Mouse (Mus musculus) kidney, embryonic 16.5 days (tissue): ENCODE data around the gene Hipk1. TPM values are rescaled to one million over a fixed set of nuclear protein-coding genes. Genes with fewer than 3 reads are reported as not detected.

Experiments
- ATAC-seq: fragments of 200-750 bp; cut with Nextera tagmentation; 2 replicates; pipeline ENCODE4 v1.8.0; 2017; ENCODE audit warnings: moderate TSS enrichment; ENCODE audit not compliant: low FRiP score, low TSS enrichment
- H3K27ac ChIP-seq: fragments of 300-500 bp; sonication (generic); 2 replicates; pipeline ENCODE4 v1.5.1; 2014; ENCODE audit warnings: low read length
- H3K27me3 ChIP-seq: fragments of 300-500 bp; sonication (generic); 2 replicates; pipeline ENCODE4 v1.6.1; 2014; ENCODE audit warnings: low read length, control low read depth, mixed read lengths; ENCODE audit not compliant: insufficient read depth
- H3K36me3 ChIP-seq: fragments of 300-500 bp; sonication (generic); 2 replicates; pipeline ENCODE4 v1.6.1; 2014; ENCODE audit warnings: low read length, control low read depth, mixed read lengths; ENCODE audit not compliant: insufficient read depth
- H3K4me1 ChIP-seq: fragments of 300-500 bp; sonication (generic); 2 replicates; pipeline ENCODE4 v1.6.1; 2014; ENCODE audit warnings: low read length, control low read depth, mixed read lengths; ENCODE audit not compliant: insufficient read depth
- H3K4me2 ChIP-seq: fragments of 300-500 bp; sonication (generic); replicated peaks from 2 replicates; pipeline ENCODE4 v1.6.1; 2014; ENCODE audit warnings: low read depth, low read length
- H3K4me3 ChIP-seq: fragments of 300-500 bp; sonication (generic); 2 replicates; pipeline ENCODE4 v1.5.1; 2014; ENCODE audit warnings: mild to moderate bottlenecking, low read length
- H3K9ac ChIP-seq: fragments of 300-500 bp; sonication (generic); replicated peaks from 2 replicates; pipeline ENCODE4 v1.6.1; 2014; ENCODE audit warnings: low read length
- H3K9me3 ChIP-seq: fragments of 300-500 bp; sonication (generic); 2 replicates; pipeline ENCODE4 v1.6.1; 2016; ENCODE audit warnings: low read length, control low read depth
- WGBS: fragments of 180-500 bp; shearing (Covaris S2); extraction: QIAGEN DNeasy Blood & Tissue Kit; methylation state at CpG from one replicate; pipeline ENCODE4 v1.1.7; 2014; 5-methylcytosine and 5-hydroxymethylcytosine counted together
- polyA plus RNA-seq: library from polyadenylated mRNA; unstranded; fragments of >200 nt; fragmentation: Nextera tagmentation; extraction: Ambion mirVana; gene quantifications from 2 replicates; pipeline ENCODE4 v1.2.1, GENCODE M21; 2015

Gene Hipk1
- polyA plus RNA-seq, 1 experiment from 2014 or later, result 11.3 TPM

GRCm38 (mm10) chr3:103758456-103758855 lies 32.9 kb downstream of the Hipk1 start:
- H3K4me3 ChIP-seq, result no peak overlapping the region
- 84% methylated on average over 7 of the region's 7 CpGs for WGBS
- no peaks in the 10 kb centered on the region for H3K9me3 ChIP-seq
- ATAC-seq, result no peak
- H3K4me1 ChIP-seq, result no peaks in the 10 kb centered on the region
- no peaks in the 10 kb centered on the region for H3K27me3 ChIP-seq
- no peak overlapping the region for H3K9ac ChIP-seq
- no peak overlapping the region for H3K27ac ChIP-seq
- peaks cover 58% of the 10 kb centered on the region for H3K36me3 ChIP-seq
- H3K4me2 ChIP-seq, result no peak overlapping the region

- H3K27me3 ChIP-seq, result no peaks in the 10 kb centered on the region
- H3K4me1 ChIP-seq, result no peaks in the 10 kb centered on the region
- no peak overlapping the region for H3K4me2 ChIP-seq
- 90% methylated on average over 2 of the region's 2 CpGs for WGBS
- no peak for ATAC-seq
- no peak overlapping the region for H3K9ac ChIP-seq
- H3K4me3 ChIP-seq, result no peak overlapping the region
- no peaks in the 10 kb centered on the region for H3K9me3 ChIP-seq
- no peak overlapping the region for H3K27ac ChIP-seq
- H3K36me3 ChIP-seq, result peaks cover 61% of the 10 kb centered on the region
Measured at GRCm38 (mm10) chr3:103756920-103757319, 34.4 kb downstream of the Hipk1 start.

GRCm38 (mm10) chr3:103755351-103755750 lies 36.0 kb downstream of the Hipk1 start:
- no peak for ATAC-seq
- no peak overlapping the region for H3K9ac ChIP-seq
- no peaks in the 10 kb centered on the region for H3K4me1 ChIP-seq
- no peak overlapping the region for H3K4me3 ChIP-seq
- no peaks in the 10 kb centered on the region for H3K27me3 ChIP-seq
- no peak overlapping the region for H3K27ac ChIP-seq
- H3K36me3 ChIP-seq, result peaks cover 65% of the 10 kb centered on the region
- H3K9me3 ChIP-seq, result no peaks in the 10 kb centered on the region
- 81% methylated on average over 3 of the region's 3 CpGs for WGBS
- H3K4me2 ChIP-seq, result no peak overlapping the region

- no peak overlapping the region for H3K27ac ChIP-seq
- H3K4me3 ChIP-seq, result no peak overlapping the region
- no peaks in the 10 kb centered on the region for H3K27me3 ChIP-seq
- WGBS, result 90% methylated on average over 2 of the region's 2 CpGs
- no peak for ATAC-seq
- no peak overlapping the region for H3K4me2 ChIP-seq
- no peaks in the 10 kb centered on the region for H3K9me3 ChIP-seq
- no peak overlapping the region for H3K9ac ChIP-seq
- peaks cover 66% of the 10 kb centered on the region for H3K36me3 ChIP-seq
- H3K4me1 ChIP-seq, result no peaks in the 10 kb centered on the region
Measured at GRCm38 (mm10) chr3:103751558-103751957, 39.8 kb downstream of the Hipk1 start.

GRCm38 (mm10) chr3:103746711-103747110 lies 44.7 kb downstream of the Hipk1 start:
- no peak for ATAC-seq
- WGBS, result 71% methylated on average over 5 of the region's 5 CpGs
- no peak overlapping the region for H3K4me2 ChIP-seq

GRCm38 (mm10) chr3:103745001-103745770 lies 46.2 kb downstream of the Hipk1 start:
- no peak overlapping the region for H3K9ac ChIP-seq
- no peak overlapping the region for H3K4me3 ChIP-seq
- no peak overlapping the region for H3K27ac ChIP-seq
- no peaks in the 10 kb centered on the region for H3K4me1 ChIP-seq
- H3K36me3 ChIP-seq, result peaks cover 64% of the 10 kb centered on the region
- ATAC-seq, result no peak
- no peaks in the 10 kb centered on the region for H3K27me3 ChIP-seq
- no peaks in the 10 kb centered on the region for H3K9me3 ChIP-seq
- 65% methylated on average over 14 of the region's 14 CpGs for WGBS
- no peak overlapping the region for H3K4me2 ChIP-seq

More at GRCm38 (mm10) chr3:103746711-103747110, 44.7 kb downstream of the Hipk1 start:
- Histone ChIP-seq H3K4me3 (no peak overlapping the region), H3K27me3 (no peaks in the 10 kb centered on the region), H3K27ac (no peak overlapping the region), H3K9me3 (no peaks in the 10 kb centered on the region), H3K9ac (no peak overlapping the region), H3K36me3 (peaks cover 71% of the 10 kb centered on the region), H3K4me1 (no peaks in the 10 kb centered on the region)

GRCm38 (mm10) chr3:103743208-103743607 lies 48.2 kb downstream of the Hipk1 start:
- WGBS, result 87% methylated on average over 6 of the region's 6 CpGs
- H3K4me3 ChIP-seq, result no peak overlapping the region
- no peak for ATAC-seq
- H3K27ac ChIP-seq, result no peak overlapping the region
- H3K4me2 ChIP-seq, result no peak overlapping the region
- H3K27me3 ChIP-seq, result no peaks in the 10 kb centered on the region
- H3K36me3 ChIP-seq, result peaks cover 48% of the 10 kb centered on the region
- H3K9me3 ChIP-seq, result no peaks in the 10 kb centered on the region
- H3K9ac ChIP-seq, result no peak overlapping the region
- H3K4me1 ChIP-seq, result no peaks in the 10 kb centered on the region

- no peak for ATAC-seq
- Histone ChIP-seq H3K4me1 (peaks cover 25% of the 10 kb centered on the region), H3K27me3 (no peaks in the 10 kb centered on the region), H3K9me3 (no peaks in the 10 kb centered on the region), H3K9ac (no peak overlapping the region), H3K36me3 (peaks cover 26% of the 10 kb centered on the region), H3K27ac (no peak overlapping the region), H3K4me3 (no peak overlapping the region), H3K4me2 (no peak overlapping the region)
- WGBS, result 47% methylated on average over 5 of the region's 5 CpGs
Measured at GRCm38 (mm10) chr3:103740342-103740741, 51.0 kb downstream of the Hipk1 start.

- H3K9me3 ChIP-seq, result no peaks in the 10 kb centered on the region
- WGBS, result 97% methylated on average over 1 of the region's 1 CpGs
- H3K27ac ChIP-seq, result peak within 1 kb of the TSS; percentile 85
- peaks cover 17% of the 10 kb centered on the region for H3K36me3 ChIP-seq
- peak within 1 kb of the TSS; percentile 48 for H3K4me3 ChIP-seq
- peaks cover 35% of the 10 kb centered on the region for H3K4me1 ChIP-seq
- H3K4me2 ChIP-seq, result peak within 1 kb of the TSS; percentile 55
- ATAC-seq, result no peak
- no peaks in the 10 kb centered on the region for H3K27me3 ChIP-seq
- peak within 1 kb of the TSS; percentile 66 for H3K9ac ChIP-seq
Measured at GRCm38 (mm10) chr3:103739329-103739728, 52.0 kb downstream of the Hipk1 start, which contains the start of gene Gm10964. TSS of gene Gm10964 (plus strand) at chr3:103739366.
